Mouse (Mus musculus) liver, embryonic 12.5 days (tissue): ENCODE measurements at regions not wholly inside any gene's neighbourhood (a gene's known extent, or its start where the extent isn't known, plus 50 kb on each side); places are given as distances from the start of the nearest gene placed in this dataset.
"Not testable (repeated sequence)": the region's sequence is repeated elsewhere in the genome, so short reads cannot be mapped to it uniquely, and the experiment has no call there.

Source experiments
- ATAC-seq: fragments of 200-750 bp; cut with Nextera tagmentation; 2 replicates; pipeline ENCODE4 v1.8.0; 2017; ENCODE audit warnings: moderate number of reproducible peaks, mild to moderate bottlenecking, moderate library complexity
- H3K27ac ChIP-seq: fragments of 300-500 bp; sonication (generic); 2 replicates; pipeline ENCODE4 v1.5.1; 2016; ENCODE audit warnings: mild to moderate bottlenecking
- H3K27me3 ChIP-seq: fragments of 300-500 bp; sonication (generic); replicated peaks from 2 replicates; pipeline ENCODE4 v1.6.1; 2016; ENCODE audit warnings: mild to moderate bottlenecking, moderate library complexity
- H3K36me3 ChIP-seq: fragments of 300-500 bp; sonication (generic); 2 replicates; pipeline ENCODE4 v1.6.1; 2016; ENCODE audit warnings: mild to moderate bottlenecking, moderate library complexity
- H3K4me1 ChIP-seq: fragments of 300-500 bp; sonication (generic); 2 replicates; pipeline ENCODE4 v1.6.1; 2016
- H3K4me2 ChIP-seq: fragments of 300-500 bp; sonication (generic); 2 replicates; pipeline ENCODE4 v1.6.1; 2016; ENCODE audit warnings: mild to moderate bottlenecking, moderate library complexity
- H3K4me3 ChIP-seq: fragments of 300-500 bp; sonication (generic); 2 replicates; pipeline ENCODE4 v1.5.1; 2016; ENCODE audit warnings: mild to moderate bottlenecking, moderate library complexity
- H3K9ac ChIP-seq: fragments of 300-500 bp; sonication (generic); 2 replicates; pipeline ENCODE4 v1.6.1; 2016; ENCODE audit warnings: mild to moderate bottlenecking, moderate library complexity
- H3K9me3 ChIP-seq: fragments of 300-500 bp; sonication (generic); replicated peaks from 2 replicates; pipeline ENCODE4 v1.6.1; 2016; ENCODE audit warnings: mild to moderate bottlenecking, moderate library complexity
- WGBS: fragments of 180-500 bp; shearing (Covaris S2); methylation state at CpG from one replicate; pipeline ENCODE4 v1.1.7; 2016; ENCODE audit not compliant: insufficient replicate concordance; 5-methylcytosine and 5-hydroxymethylcytosine counted together

- not testable (repeated sequence) for H3K4me3 ChIP-seq, H3K9ac ChIP-seq, H3K4me1 ChIP-seq, ATAC-seq, H3K27ac ChIP-seq, H3K27me3 ChIP-seq, H3K36me3 ChIP-seq, H3K9me3 ChIP-seq, H3K4me2 ChIP-seq
- WGBS: 41% methylated on average over 5 of the region's 5 CpGs
These were observed 135.1 kb upstream of the Cdk6 start for GRCm38 (mm10) chr5:3206160-3206559.

- 56% methylated on average over 4 of the region's 4 CpGs for WGBS
- ATAC-seq: not testable (repeated sequence)
These were observed 133.0 kb upstream of the Cdk6 start for GRCm38 (mm10) chr5:3208293-3208692.

GRCm38 (mm10) chr5:3211284-3211683 is 130.0 kb upstream of the Cdk6 start:
- Histone ChIP-seq H3K4me2 (no peak overlapping the region), H3K9me3 (no peaks in the 10 kb centered on the region), H3K4me1 (no peaks in the 10 kb centered on the region), H3K27me3 (no peaks in the 10 kb centered on the region), H3K27ac (no peak overlapping the region), H3K36me3 (no peaks in the 10 kb centered on the region), H3K9ac (no peak overlapping the region), H3K4me3 (no peak overlapping the region)
- 90% methylated on average over 3 of the region's 3 CpGs for WGBS
- ATAC-seq: no peak

More at GRCm38 (mm10) chr5:3208293-3208692, 133.0 kb upstream of the Cdk6 start:
- not testable (repeated sequence) for H3K4me2 ChIP-seq, H3K9me3 ChIP-seq, H3K27me3 ChIP-seq, H3K4me1 ChIP-seq, H3K4me3 ChIP-seq, H3K36me3 ChIP-seq, H3K27ac ChIP-seq, H3K9ac ChIP-seq

- ATAC-seq: no peak
- no peaks in the 10 kb centered on the region for H3K4me1 ChIP-seq
- H3K9me3 ChIP-seq: no peaks in the 10 kb centered on the region
- H3K27me3 ChIP-seq: no peaks in the 10 kb centered on the region
- WGBS: 25% methylated on average over 5 of the region's 5 CpGs
- H3K4me3 ChIP-seq: no peak overlapping the region
- no peak overlapping the region for H3K9ac ChIP-seq
- H3K4me2 ChIP-seq: no peak overlapping the region
- H3K27ac ChIP-seq: no peak overlapping the region
- no peaks in the 10 kb centered on the region for H3K36me3 ChIP-seq
These were observed 125.2 kb upstream of the Cdk6 start for GRCm38 (mm10) chr5:3216053-3216452.

- no peak for ATAC-seq
- Histone ChIP-seq H3K36me3 (no peaks in the 10 kb centered on the region), H3K4me1 (no peaks in the 10 kb centered on the region), H3K9me3 (no peaks in the 10 kb centered on the region), H3K27ac (no peak overlapping the region), H3K4me2 (no peak overlapping the region), H3K27me3 (no peaks in the 10 kb centered on the region), H3K4me3 (no peak overlapping the region), H3K9ac (no peak overlapping the region)
- WGBS: 33% methylated on average over 4 of the region's 4 CpGs
These were observed 122.1 kb upstream of the Cdk6 start for GRCm38 (mm10) chr5:3219230-3219629.

GRCm38 (mm10) chr5:3219770-3220169 is 121.5 kb upstream of the Cdk6 start:
- Histone ChIP-seq H3K36me3 (no peaks in the 10 kb centered on the region), H3K27ac (no peak overlapping the region), H3K27me3 (no peaks in the 10 kb centered on the region), H3K4me3 (no peak overlapping the region), H3K4me2 (no peak overlapping the region), H3K9ac (no peak overlapping the region), H3K9me3 (no peaks in the 10 kb centered on the region), H3K4me1 (no peaks in the 10 kb centered on the region)
- 49% methylated on average over 3 of the region's 3 CpGs for WGBS
- no peak for ATAC-seq

GRCm38 (mm10) chr5:3223819-3224218 is 117.5 kb upstream of the Cdk6 start:
- not testable (repeated sequence) for H3K4me1 ChIP-seq, H3K36me3 ChIP-seq, H3K4me3 ChIP-seq, ATAC-seq, H3K4me2 ChIP-seq, H3K9ac ChIP-seq, H3K27me3 ChIP-seq, H3K27ac ChIP-seq, H3K9me3 ChIP-seq
- 67% methylated on average over 4 of the region's 4 CpGs for WGBS

- H3K9me3 ChIP-seq, H3K9ac ChIP-seq, H3K4me3 ChIP-seq, ATAC-seq, H3K36me3 ChIP-seq, H3K27ac ChIP-seq, H3K4me2 ChIP-seq, H3K4me1 ChIP-seq, H3K27me3 ChIP-seq: not testable (repeated sequence)
- 71% methylated on average over 14 of the region's 14 CpGs for WGBS
These were observed 116.8 kb upstream of the Cdk6 start for GRCm38 (mm10) chr5:3224392-3225054.

GRCm38 (mm10) chr5:3225358-3225757 is 115.9 kb upstream of the Cdk6 start:
- not testable (repeated sequence) for H3K4me3 ChIP-seq, H3K4me2 ChIP-seq, H3K9ac ChIP-seq, H3K36me3 ChIP-seq, H3K27ac ChIP-seq, ATAC-seq, H3K27me3 ChIP-seq, H3K9me3 ChIP-seq, H3K4me1 ChIP-seq
- 80% methylated on average over 8 of the region's 8 CpGs for WGBS

- not testable (repeated sequence) for ATAC-seq, H3K4me2 ChIP-seq, H3K9ac ChIP-seq, H3K27ac ChIP-seq, H3K4me1 ChIP-seq, H3K9me3 ChIP-seq, H3K4me3 ChIP-seq, H3K36me3 ChIP-seq, H3K27me3 ChIP-seq
- 67% methylated on average over 2 of the region's 2 CpGs for WGBS
These were observed 97.2 kb upstream of the Cdk6 start for GRCm38 (mm10) chr5:3244067-3244466.

GRCm38 (mm10) chr5:3247333-3247732 is 94.0 kb upstream of the Cdk6 start:
- no peak overlapping the region for H3K4me3 ChIP-seq
- no peak for ATAC-seq
- H3K9ac ChIP-seq: no peak overlapping the region
- H3K27me3 ChIP-seq: no peaks in the 10 kb centered on the region
- no peak overlapping the region for H3K27ac ChIP-seq
- H3K4me1 ChIP-seq: no peaks in the 10 kb centered on the region
- no peak overlapping the region for H3K4me2 ChIP-seq
- WGBS: 54% methylated on average over 2 of the region's 2 CpGs
- no peaks in the 10 kb centered on the region for H3K36me3 ChIP-seq
- no peaks in the 10 kb centered on the region for H3K9me3 ChIP-seq

GRCm38 (mm10) chr5:3250273-3250672 is 91.0 kb upstream of the Cdk6 start:
- 68% methylated on average over 2 of the region's 2 CpGs for WGBS
- H3K36me3 ChIP-seq: no peaks in the 10 kb centered on the region
- no peaks in the 10 kb centered on the region for H3K9me3 ChIP-seq
- H3K27ac ChIP-seq: no peak overlapping the region
- no peaks in the 10 kb centered on the region for H3K4me1 ChIP-seq
- ATAC-seq: no peak
- no peak overlapping the region for H3K9ac ChIP-seq
- no peak overlapping the region for H3K4me2 ChIP-seq
- no peaks in the 10 kb centered on the region for H3K27me3 ChIP-seq
- no peak overlapping the region for H3K4me3 ChIP-seq

GRCm38 (mm10) chr5:3260289-3260688 is 81.0 kb upstream of the Cdk6 start:
- H3K36me3 ChIP-seq: no peaks in the 10 kb centered on the region
- no peak overlapping the region for H3K9ac ChIP-seq
- H3K4me1 ChIP-seq: no peaks in the 10 kb centered on the region
- H3K27ac ChIP-seq: no peak overlapping the region
- H3K4me2 ChIP-seq: no peak overlapping the region
- H3K4me3 ChIP-seq: no peak overlapping the region
- H3K27me3 ChIP-seq: no peaks in the 10 kb centered on the region
- ATAC-seq: no peak
- 47% methylated on average over 1 of the region's 1 CpGs for WGBS
- H3K9me3 ChIP-seq: no peaks in the 10 kb centered on the region
